Mouse (Mus musculus) liver, adult (tissue): Measurements from ENCODE around the gene Obsl1.

Source experiments
- GATA4 ChIP-seq: IDR thresholded peaks from 2 replicates; pipeline ENCODE4 v1.6.1; 2014; ENCODE audit warnings: mild to moderate bottlenecking, low read length; ENCODE audit not compliant: insufficient replicate concordance

Gene Obsl1

GRCm38 (mm10) chr1:75455433-75455832 lies 50.8 kb downstream of the Obsl1 start:
- no peak for TF ChIP-seq GATA4

DNA sequence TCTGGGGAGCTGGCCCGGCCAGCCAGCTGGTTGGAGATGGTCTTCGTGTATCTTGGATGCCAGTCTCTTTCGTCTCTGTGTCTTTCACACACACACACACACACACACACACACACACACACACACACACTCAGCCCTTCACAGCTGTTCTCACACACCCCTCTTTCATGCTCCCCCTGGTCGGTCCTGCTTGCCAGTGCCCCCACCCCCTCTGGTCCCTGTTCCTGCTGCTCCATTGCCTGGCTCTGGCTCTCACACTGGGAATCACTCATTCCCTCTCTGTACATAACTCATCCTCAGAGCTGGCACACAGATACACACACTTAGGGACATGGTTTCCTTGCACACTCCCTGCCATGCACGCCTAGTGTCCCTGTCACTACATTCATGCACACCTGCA lies 54.4 kb downstream of the Obsl1 start:
- TF ChIP-seq GATA4, result no peak

- TF ChIP-seq GATA4, result no peak
Observed at GRCm38 (mm10) chr1:75450314-75451005, 55.8 kb downstream of the Obsl1 start, which contains the start of gene Asic4. Gene Asic4 (plus strand): TSS chr1:75450436.

- no peak for TF ChIP-seq GATA4
Observed at GRCm38 (mm10) chr1:75449377-75450135, 56.7 kb downstream of the Obsl1 start.

GRCm38 (mm10) chr1:75448937-75449336 lies 57.3 kb downstream of the Obsl1 start:
- no peak for TF ChIP-seq GATA4

- TF ChIP-seq GATA4, result no peak
Observed at GRCm38 (mm10) chr1:75448052-75448431, 58.2 kb downstream of the Obsl1 start.

DNA sequence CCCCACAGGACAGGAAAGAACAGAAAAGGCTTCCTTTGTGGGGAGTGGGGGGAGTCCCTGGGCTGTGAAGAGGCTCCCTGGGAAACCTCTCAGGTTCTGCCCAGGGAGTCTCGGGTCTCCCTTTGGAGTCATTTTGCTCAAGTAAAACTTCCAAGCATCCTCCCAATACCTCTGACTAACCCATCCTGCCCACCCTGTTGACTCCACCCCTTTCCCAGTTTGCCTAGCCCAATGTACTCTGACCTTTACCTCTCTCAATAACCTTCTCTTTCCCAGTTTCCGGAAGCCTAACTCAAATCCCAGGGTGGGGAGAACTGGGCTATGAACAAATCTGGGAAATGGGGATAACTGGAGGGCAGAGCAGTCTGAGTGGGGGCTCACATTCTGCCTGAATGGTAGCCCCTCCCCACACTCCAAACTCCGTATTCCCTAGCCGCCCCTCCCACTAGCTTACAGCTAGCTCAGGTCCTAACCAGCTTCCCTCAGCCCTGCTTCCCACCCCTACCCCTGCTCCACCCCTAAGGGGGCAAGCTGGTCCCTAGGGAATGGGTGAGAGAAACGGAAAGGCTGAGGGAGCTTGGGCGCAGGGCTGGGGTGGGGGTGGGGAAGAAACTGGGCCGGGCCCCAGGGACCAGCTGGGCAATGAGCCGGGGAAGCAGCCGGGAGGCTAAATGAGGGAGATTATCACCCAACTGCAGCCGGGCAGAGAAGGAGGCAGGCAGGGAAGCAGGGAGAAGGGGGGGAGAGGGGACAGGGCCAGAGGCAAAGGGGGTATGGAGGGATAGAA lies 58.8 kb downstream of the Obsl1 start:
- TF ChIP-seq GATA4, result no peak

DNA sequence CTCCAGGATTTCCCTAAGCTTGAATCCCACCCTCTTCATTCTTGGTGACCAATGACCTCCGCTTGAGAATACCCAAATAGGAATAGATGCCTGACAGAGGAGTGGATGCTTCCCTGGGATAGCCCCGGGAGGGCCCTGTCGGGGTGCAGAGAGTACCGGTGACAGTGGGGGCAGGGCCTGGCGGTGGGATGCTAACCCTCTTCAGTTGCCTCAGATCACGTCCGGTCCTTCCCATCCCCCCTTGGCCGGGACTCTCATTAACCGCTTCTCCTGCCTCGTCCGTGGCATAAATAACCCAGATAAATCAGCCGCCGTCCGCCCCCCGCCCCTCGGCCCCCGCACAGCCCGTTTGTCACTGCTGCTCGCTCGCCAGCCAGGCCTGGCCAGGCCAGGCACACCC lies 59.6 kb downstream of the Obsl1 start:
- no peak for TF ChIP-seq GATA4

DNA sequence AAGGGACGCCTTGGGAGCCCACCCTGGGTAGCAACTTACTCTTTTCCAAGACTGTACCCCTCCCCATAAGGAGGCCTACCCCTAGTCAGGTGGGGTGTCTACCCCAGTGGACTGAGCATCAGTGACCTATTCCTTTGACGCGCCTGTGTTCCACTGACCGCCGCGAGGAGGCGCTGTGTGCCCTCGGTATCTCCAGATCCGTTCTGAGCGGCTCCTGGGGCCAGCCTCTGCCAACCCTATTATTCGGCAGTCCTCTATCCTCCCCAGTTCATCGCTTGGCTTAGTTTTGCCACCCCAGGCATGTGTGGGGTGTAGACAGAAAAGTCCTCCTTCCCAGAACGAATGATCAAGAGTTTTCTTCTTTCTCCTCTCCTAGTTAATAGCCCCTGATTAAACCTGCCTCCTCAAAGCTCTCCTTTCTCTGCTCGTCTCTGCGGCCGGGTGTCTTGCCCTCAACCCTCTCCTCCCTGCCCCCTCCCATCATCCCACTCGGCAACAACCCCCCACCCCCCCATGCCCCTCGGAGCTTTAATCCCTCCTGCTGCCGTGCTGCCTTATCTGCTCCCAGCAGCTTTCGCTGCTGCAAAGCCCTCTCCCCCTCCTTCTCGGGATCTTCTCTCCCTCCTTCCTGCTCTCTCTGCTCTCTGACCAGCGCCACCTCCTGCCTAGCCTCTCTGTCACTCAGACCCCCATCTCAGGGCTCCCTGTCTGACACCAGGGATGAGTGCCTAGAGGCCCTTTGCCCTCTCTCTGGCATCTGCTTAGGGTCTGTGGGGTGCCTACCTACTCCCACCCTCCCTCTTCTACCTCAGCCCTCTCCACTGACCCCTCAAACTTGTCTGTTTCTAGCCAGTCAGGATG lies 60.3 kb downstream of the Obsl1 start:
- TF ChIP-seq GATA4, result no peak

- no peak for TF ChIP-seq GATA4
Observed at GRCm38 (mm10) chr1:75445141-75445701, 61.0 kb downstream of the Obsl1 start.

GRCm38 (mm10) chr1:75444208-75444607 lies 62.0 kb downstream of the Obsl1 start:
- no peak for TF ChIP-seq GATA4

DNA sequence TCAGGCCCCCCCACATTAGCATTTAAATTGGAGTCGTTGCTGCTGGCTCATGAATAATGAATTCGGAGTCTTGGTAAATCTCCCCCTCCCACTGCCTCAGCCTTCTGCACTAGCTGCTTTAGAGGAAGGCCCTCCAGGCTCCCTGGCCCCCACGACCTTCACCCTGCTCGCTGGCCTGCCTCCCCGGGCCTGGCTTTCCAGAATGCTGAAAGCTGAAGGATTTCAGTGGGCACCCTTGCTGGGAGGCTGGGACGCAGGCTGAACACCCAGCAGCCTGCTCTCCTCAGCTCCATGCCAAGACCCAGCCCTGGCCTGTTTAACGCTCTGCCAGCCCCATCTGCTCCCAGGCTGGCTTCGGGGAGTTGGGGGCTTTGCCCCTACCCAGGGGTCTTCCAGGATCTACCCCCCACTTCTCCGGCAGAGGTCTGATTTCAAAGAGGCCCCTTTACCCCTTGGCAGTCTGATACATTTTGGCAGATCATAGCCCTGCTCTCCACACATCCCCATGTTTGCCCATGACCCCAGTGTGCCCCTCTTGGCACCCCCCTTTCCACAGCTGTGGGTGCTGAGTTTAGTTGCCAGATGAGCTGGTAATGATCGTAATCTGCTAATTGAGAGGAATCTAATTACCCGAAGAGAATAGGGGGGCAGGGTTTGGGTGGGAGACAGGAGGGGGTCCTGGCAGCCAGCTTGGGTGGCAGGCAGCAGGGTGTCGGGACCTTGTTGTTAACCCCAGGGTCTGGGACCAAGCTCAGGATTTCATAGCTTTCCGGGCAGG lies 62.8 kb downstream of the Obsl1 start:
- no peak for TF ChIP-seq GATA4

- no peak for TF ChIP-seq GATA4
Observed at GRCm38 (mm10) chr1:75442811-75443210, 63.4 kb downstream of the Obsl1 start.

DNA sequence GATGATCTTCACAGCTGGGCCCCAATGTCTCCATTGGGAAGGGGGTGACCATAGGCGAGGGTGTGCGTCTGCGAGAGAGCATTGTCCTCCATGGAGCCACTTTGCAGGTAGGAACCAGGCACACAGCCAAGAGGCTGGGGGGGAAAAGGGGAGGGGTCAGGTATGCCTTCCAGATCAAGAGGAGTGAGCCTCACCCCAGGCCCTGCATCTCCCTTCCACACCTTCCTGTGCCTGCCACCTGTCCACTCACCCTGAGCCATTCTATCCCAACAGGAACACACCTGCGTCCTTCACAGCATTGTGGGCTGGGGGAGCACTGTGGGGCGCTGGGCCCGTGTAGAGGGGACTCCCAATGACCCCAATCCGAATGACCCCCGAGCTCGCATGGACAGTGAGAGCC lies 64.1 kb downstream of the Obsl1 start:
- no peak for TF ChIP-seq GATA4
